Mouse (Mus musculus) hindbrain, embryonic 12.5 days (tissue): ENCODE measurements around the gene Amelx. TPM values are rescaled to one million over a fixed set of nuclear protein-coding genes. Genes with fewer than 3 reads are reported as not detected.

ENCODE experiments used
- ATAC-seq: fragments of 200-750 bp; cut with Nextera tagmentation; 2 replicates; pipeline ENCODE4 v1.8.0; 2017; ENCODE audit warnings: moderate TSS enrichment; ENCODE audit not compliant: low FRiP score
- H3K27ac ChIP-seq: fragments of 300-500 bp; sonication (generic); 2 replicates; pipeline ENCODE4 v1.5.1; 2016; ENCODE audit warnings: mild to moderate bottlenecking
- H3K27me3 ChIP-seq: fragments of 300-500 bp; sonication (generic); 2 replicates; pipeline ENCODE4 v1.6.1; 2016; ENCODE audit warnings: mild to moderate bottlenecking
- H3K36me3 ChIP-seq: fragments of 300-500 bp; sonication (generic); 2 replicates; pipeline ENCODE4 v1.6.1; 2016; ENCODE audit warnings: mild to moderate bottlenecking
- H3K4me1 ChIP-seq: fragments of 300-500 bp; sonication (generic); 2 replicates; pipeline ENCODE4 v1.6.1; 2016
- H3K4me2 ChIP-seq: fragments of 300-500 bp; sonication (generic); replicated peaks from 2 replicates; pipeline ENCODE4 v1.6.1; 2016; ENCODE audit warnings: mild to moderate bottlenecking
- H3K4me3 ChIP-seq: fragments of 300-500 bp; sonication (generic); 2 replicates; pipeline ENCODE4 v1.5.1; 2016; ENCODE audit warnings: mild to moderate bottlenecking
- H3K9ac ChIP-seq: fragments of 300-500 bp; sonication (generic); 2 replicates; pipeline ENCODE4 v1.6.1; 2016; ENCODE audit warnings: mild to moderate bottlenecking, moderate library complexity
- H3K9me3 ChIP-seq: fragments of 300-500 bp; sonication (generic); replicated peaks from 2 replicates; pipeline ENCODE4 v1.6.1; 2016; ENCODE audit warnings: mild to moderate bottlenecking
- WGBS: fragments of 180-500 bp; shearing (Covaris S2); methylation state at CpG from one replicate; pipeline ENCODE4 v1.1.7; 2016; 5-methylcytosine and 5-hydroxymethylcytosine counted together
- polyA plus RNA-seq: library from polyadenylated mRNA; unstranded; fragments of >200 nt; fragmentation: Nextera tagmentation; extraction: Ambion mirVana; gene quantifications from 2 replicates; pipeline ENCODE4 v1.2.1, GENCODE M21; 2016

Gene Amelx
- not detected in 2 replicates for polyA plus RNA-seq

- Histone ChIP-seq H3K36me3 (no peaks in the 10 kb centered on the region), H3K4me3 (no peak within 1 kb of the TSS), H3K27ac (no peak within 1 kb of the TSS), H3K9me3 (no peaks in the 10 kb centered on the region), H3K4me2 (no peak within 1 kb of the TSS), H3K27me3 (peaks cover 3% of the 10 kb centered on the region; the same call in 1 of the 2 replicates), H3K4me1 (no peaks in the 10 kb centered on the region), H3K9ac (no peak within 1 kb of the TSS)
- 79% methylated on average over 5 of the region's 5 CpGs for WGBS
- no peak for ATAC-seq
Measured at GRCm38 (mm10) chrX:169187100-169187499, at the start of gene Amelx. Gene Amelx, minus strand, starts transcription at chrX:169187200.

GRCm38 (mm10) chrX:169222357-169223062 lies 35.5 kb upstream of the Amelx start:
- H3K9ac ChIP-seq = no peak overlapping the region
- H3K36me3 ChIP-seq = no peaks in the 10 kb centered on the region
- H3K9me3 ChIP-seq = no peaks in the 10 kb centered on the region
- WGBS = 81% methylated on average over 3 of the region's 3 CpGs
- H3K4me1 ChIP-seq = no peaks in the 10 kb centered on the region
- no peak overlapping the region for H3K4me3 ChIP-seq
- H3K27me3 ChIP-seq = peaks cover 10% of the 10 kb centered on the region
- no peak overlapping the region for H3K27ac ChIP-seq
- ATAC-seq = no peak
- no peak overlapping the region for H3K4me2 ChIP-seq

DNA sequence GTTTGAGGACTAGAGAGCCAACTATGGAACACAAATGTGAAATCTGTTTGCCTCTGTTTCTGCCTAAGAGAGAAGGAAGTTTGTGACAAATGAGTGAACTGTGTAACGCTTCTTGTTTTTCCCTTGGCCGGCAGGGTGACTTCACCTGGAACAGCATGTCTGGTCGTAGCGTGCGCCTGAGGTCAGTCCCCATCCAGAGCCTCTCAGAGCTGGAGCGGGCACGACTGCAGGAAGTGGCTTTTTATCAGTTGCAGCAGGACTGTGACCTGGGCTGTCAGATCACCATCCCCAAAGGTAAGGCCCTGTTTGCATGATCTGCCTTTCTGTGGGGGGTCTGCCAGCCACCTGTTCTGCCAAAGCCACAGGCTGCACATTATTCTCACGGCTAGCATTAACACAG lies 33.1 kb upstream of the Amelx start:
- Histone ChIP-seq H3K27ac (no peak overlapping the region), H3K9ac (no peak overlapping the region), H3K36me3 (no peaks in the 10 kb centered on the region), H3K4me3 (no peak overlapping the region), H3K4me2 (no peak overlapping the region), H3K4me1 (no peaks in the 10 kb centered on the region), H3K9me3 (no peaks in the 10 kb centered on the region), H3K27me3 (peaks cover 10% of the 10 kb centered on the region)
- WGBS = 86% methylated on average over 8 of the region's 8 CpGs
- ATAC-seq = no peak

GRCm38 (mm10) chrX:169210019-169210418 lies 23.0 kb upstream of the Amelx start:
- Histone ChIP-seq H3K9ac (no peak overlapping the region), H3K36me3 (no peaks in the 10 kb centered on the region), H3K27me3 (peaks cover 17% of the 10 kb centered on the region), H3K4me3 (no peak overlapping the region), H3K9me3 (no peaks in the 10 kb centered on the region), H3K27ac (no peak overlapping the region), H3K4me1 (no peaks in the 10 kb centered on the region), H3K4me2 (no peak overlapping the region)
- 71% methylated on average over 3 of the region's 3 CpGs for WGBS
- no peak for ATAC-seq

GRCm38 (mm10) chrX:169178634-169179033 lies 8.4 kb downstream of the Amelx start:
- no peak overlapping the region for H3K27ac ChIP-seq
- H3K4me3 ChIP-seq = no peak overlapping the region
- H3K4me2 ChIP-seq = no peak overlapping the region
- H3K4me1 ChIP-seq = no peaks in the 10 kb centered on the region
- no peaks in the 10 kb centered on the region for H3K9me3 ChIP-seq
- H3K27me3 ChIP-seq = peaks cover 5% of the 10 kb centered on the region; the same call in 1 of the 2 replicates
- H3K36me3 ChIP-seq = no peaks in the 10 kb centered on the region
- ATAC-seq = no peak
- 73% methylated on average over 2 of the region's 2 CpGs for WGBS
- H3K9ac ChIP-seq = no peak overlapping the region

- Histone ChIP-seq H3K4me3 (no peak overlapping the region), H3K27me3 (peaks cover 7% of the 10 kb centered on the region; the same call in 1 of the 2 replicates), H3K9ac (no peak overlapping the region), H3K36me3 (no peaks in the 10 kb centered on the region), H3K9me3 (no peaks in the 10 kb centered on the region), H3K4me2 (no peak overlapping the region), H3K27ac (no peak overlapping the region), H3K4me1 (no peaks in the 10 kb centered on the region)
- ATAC-seq = no peak
- 33% methylated on average over 1 of the region's 1 CpGs for WGBS
Measured at GRCm38 (mm10) chrX:169173796-169174195, 13.2 kb downstream of the Amelx start.

DNA sequence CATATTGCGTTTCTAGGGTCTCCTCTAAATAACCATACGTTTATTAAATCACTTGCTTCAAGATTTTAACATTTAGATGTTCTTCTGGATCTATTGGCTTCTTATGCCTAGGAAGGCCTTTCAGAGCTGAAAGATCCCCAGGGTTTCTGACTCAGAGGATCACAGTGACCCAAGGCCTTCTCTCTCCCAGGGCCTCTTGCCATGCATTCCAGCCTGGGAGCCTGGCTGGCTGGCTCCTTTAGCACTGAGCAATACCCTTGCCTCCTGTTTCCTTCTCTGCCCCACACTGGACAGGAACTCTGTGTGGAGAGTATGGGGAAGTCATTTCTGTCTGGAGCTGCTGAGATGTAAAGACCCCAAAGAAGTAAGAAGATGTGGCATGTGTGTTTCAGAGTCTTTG lies 16.0 kb downstream of the Amelx start:
- no peaks in the 10 kb centered on the region for H3K4me1 ChIP-seq
- H3K4me3 ChIP-seq = no peak overlapping the region
- no peaks in the 10 kb centered on the region for H3K36me3 ChIP-seq
- WGBS = 88% methylated on average over 2 of the region's 2 CpGs
- peaks cover 7% of the 10 kb centered on the region; the same call in 1 of the 2 replicates for H3K27me3 ChIP-seq
- H3K4me2 ChIP-seq = no peak overlapping the region
- H3K9me3 ChIP-seq = no peaks in the 10 kb centered on the region
- no peak overlapping the region for H3K9ac ChIP-seq
- H3K27ac ChIP-seq = no peak overlapping the region
- ATAC-seq = no peak

DNA sequence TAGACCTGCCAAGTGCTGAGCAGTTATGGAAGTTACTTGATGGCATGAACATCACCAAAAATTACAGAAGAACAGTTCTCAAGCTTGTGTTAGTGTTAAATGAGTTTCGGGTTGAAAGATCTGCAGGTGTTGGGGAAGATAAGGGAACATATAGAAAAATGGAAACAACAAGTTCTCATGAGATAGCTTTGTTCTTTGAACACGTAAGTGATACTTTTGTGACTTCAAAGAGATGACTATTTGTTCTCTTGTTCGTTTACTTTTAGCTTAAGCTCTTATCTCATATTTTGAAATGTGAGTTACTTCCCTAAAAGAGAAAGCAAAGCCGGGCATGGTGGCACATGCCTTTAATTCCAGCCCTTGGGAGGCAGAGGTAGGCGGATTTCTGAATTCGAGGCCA lies 28.6 kb downstream of the Amelx start:
- ATAC-seq = no peak
- Histone ChIP-seq H3K9ac (no peak overlapping the region), H3K27ac (no peak overlapping the region), H3K4me2 (no peak overlapping the region), H3K4me3 (no peak overlapping the region), H3K9me3 (no peaks in the 10 kb centered on the region), H3K4me1 (no peaks in the 10 kb centered on the region), H3K36me3 (no peaks in the 10 kb centered on the region), H3K27me3 (no peaks in the 10 kb centered on the region)
- WGBS = 77% methylated on average over 6 of the region's 6 CpGs

GRCm38 (mm10) chrX:169153805-169154204 lies 33.2 kb downstream of the Amelx start:
- no peaks in the 10 kb centered on the region for H3K4me1 ChIP-seq
- H3K9me3 ChIP-seq = no peaks in the 10 kb centered on the region
- no peak for ATAC-seq
- H3K36me3 ChIP-seq = no peaks in the 10 kb centered on the region
- H3K4me3 ChIP-seq = no peak overlapping the region
- no peak overlapping the region for H3K4me2 ChIP-seq
- H3K27ac ChIP-seq = no peak overlapping the region
- H3K27me3 ChIP-seq = peaks cover 8% of the 10 kb centered on the region
- no peak overlapping the region for H3K9ac ChIP-seq

- no peak for ATAC-seq
- Histone ChIP-seq H3K9me3 (no peaks in the 10 kb centered on the region), H3K4me3 (no peak overlapping the region), H3K4me2 (no peak overlapping the region), H3K9ac (no peak overlapping the region), H3K36me3 (no peaks in the 10 kb centered on the region), H3K27me3 (no peaks in the 10 kb centered on the region), H3K27ac (no peak overlapping the region), H3K4me1 (no peaks in the 10 kb centered on the region)
- whole genome bisulfite sequencing = 86% methylated on average over 9 of the region's 9 CpGs
Measured at GRCm38 (mm10) chrX:169140467-169140866, 46.5 kb downstream of the Amelx start.

DNA sequence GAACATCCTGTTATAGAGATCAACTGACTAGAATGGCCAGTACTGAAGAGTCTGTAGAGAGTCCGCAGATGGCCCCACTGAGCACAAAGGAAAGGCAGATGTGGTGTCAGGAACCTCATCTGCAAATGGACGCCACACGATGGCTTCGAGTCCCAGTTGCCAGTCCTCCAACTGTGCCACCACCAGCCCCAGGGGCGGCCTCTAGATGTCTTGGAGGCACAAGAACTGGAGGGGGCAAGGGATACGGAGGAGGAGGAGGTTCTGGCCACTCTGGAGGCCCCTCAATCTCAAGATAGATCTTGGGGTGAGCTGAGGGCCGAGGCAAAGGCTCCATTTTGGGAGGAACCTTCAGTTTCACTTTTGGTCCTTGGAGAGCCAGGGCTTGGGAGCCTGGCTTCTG lies 47.2 kb downstream of the Amelx start:
- Histone ChIP-seq H3K4me3 (no peak overlapping the region), H3K36me3 (no peaks in the 10 kb centered on the region), H3K9ac (no peak overlapping the region), H3K4me1 (no peaks in the 10 kb centered on the region), H3K27ac (no peak overlapping the region), H3K9me3 (no peaks in the 10 kb centered on the region), H3K27me3 (no peaks in the 10 kb centered on the region), H3K4me2 (no peak overlapping the region)
- no peak for ATAC-seq
- WGBS = 85% methylated on average over 7 of the region's 7 CpGs
